Mouse (Mus musculus) bone marrow, adult 2 months (tissue): Measurements from ENCODE around the gene Hsd3b7. TPM values are rescaled to one million over a fixed set of nuclear protein-coding genes. Genes with fewer than 3 reads are reported as not detected.

ENCODE experiments used
- H3K27ac ChIP-seq: fragments of 200-500 bp; 2 replicates; pipeline ENCODE4 v1.5.1; 2012; ENCODE audit warnings: low read depth, mild to moderate bottlenecking, control low read depth, inconsistent platforms, low read length; ENCODE audit not compliant: control insufficient read depth, poor library complexity, insufficient read depth
- H3K4me1 ChIP-seq: fragments of 200-500 bp; 2 replicates; pipeline ENCODE4 v1.6.1; 2011; ENCODE audit warnings: low read length; ENCODE audit not compliant: control insufficient read depth, insufficient read depth
- H3K4me3 ChIP-seq: fragments of 200-500 bp; replicated peaks from 2 replicates; pipeline ENCODE3; 2011; ENCODE audit warnings: mild to moderate bottlenecking, low read depth, low read length, control low read depth; ENCODE audit not compliant: control insufficient read depth
- CTCF ChIP-seq: fragments of 200-500 bp; IDR thresholded peaks from 2 replicates; pipeline ENCODE4 v1.5.1; 2011; ENCODE audit warnings: low read length, control low read depth; ENCODE audit not compliant: control insufficient read depth, insufficient read depth
- POLR2A ChIP-seq: fragments of 200-500 bp; IDR thresholded peaks from 2 replicates; pipeline ENCODE4 v1.6.1; 2011; ENCODE audit warnings: low read depth, mild to moderate bottlenecking, control low read depth, low read length, borderline replicate concordance; ENCODE audit not compliant: control insufficient read depth
- WGBS: fragments of 180-500 bp; shearing (Covaris S2); methylation state at CpG from one replicate; pipeline ENCODE4 v1.1.7; 2018; 5-methylcytosine and 5-hydroxymethylcytosine counted together
- polyA plus RNA-seq: library from polyadenylated mRNA; stranded (reverse); fragments of >200 nt; gene quantifications from 2 replicates; pipeline ENCODE4 v1.2.4, GENCODE M21; 2011; ENCODE audit warnings: low replicate concordance; ENCODE audit not compliant: missing spikeins, insufficient read depth, insufficient read length

The Hsd3b7 gene
- polyA plus RNA-seq, 1 experiment, result 23.4 TPM

DNA sequence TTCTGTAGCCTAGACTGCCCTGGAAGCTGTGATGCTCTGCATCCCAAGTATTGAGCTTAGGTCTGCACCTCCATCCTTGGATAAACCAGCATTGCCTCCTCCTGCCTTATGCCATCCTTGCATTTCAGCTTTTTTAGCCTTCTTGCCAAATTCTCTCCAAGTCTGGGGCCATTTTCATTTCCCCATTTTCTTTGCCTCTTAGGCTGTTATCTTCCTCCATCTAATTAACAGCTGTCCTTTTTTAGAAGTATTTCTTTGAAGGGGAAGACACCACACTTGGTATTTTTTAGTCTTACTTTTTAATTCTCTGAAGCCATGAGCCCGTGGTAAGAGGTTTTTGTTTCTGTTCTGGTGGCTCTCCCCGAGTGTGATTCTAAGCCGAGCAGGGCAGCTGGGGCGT lies 36.8 kb upstream of the Hsd3b7 start:
- no peak overlapping the region; the same call in none of the 2 replicates for H3K27ac ChIP-seq
- 48% methylated on average over 4 of the region's 4 CpGs for WGBS
- TF ChIP-seq POLR2A (no peak), CTCF (no peak)
- no peak overlapping the region for H3K4me3 ChIP-seq
- peaks cover 3% of the 10 kb centered on the region; the same call in 1 of the 2 replicates for H3K4me1 ChIP-seq

DNA sequence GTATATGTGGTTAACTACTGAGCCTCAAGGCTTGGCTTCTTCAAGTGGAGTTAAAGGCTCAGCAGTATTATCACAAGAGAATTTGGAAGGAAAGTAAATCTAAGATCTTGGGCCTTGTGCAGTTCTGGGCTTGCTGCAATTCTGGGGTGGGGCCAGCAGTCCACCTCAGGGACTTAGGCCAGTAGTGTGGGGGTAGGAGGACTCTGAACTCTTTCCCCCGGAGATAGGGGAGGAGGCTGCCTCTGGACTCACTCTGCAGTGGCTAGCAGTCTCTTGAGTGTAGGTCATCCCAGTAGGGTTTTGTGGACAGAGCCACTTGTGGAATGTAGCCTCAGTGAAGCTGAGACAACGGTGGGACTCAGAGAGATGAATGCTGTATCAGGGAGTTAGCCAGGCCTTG lies 34.6 kb upstream of the Hsd3b7 start:
- TF ChIP-seq POLR2A (no peak), CTCF (no peak)
- H3K27ac ChIP-seq, result no peak overlapping the region

DNA sequence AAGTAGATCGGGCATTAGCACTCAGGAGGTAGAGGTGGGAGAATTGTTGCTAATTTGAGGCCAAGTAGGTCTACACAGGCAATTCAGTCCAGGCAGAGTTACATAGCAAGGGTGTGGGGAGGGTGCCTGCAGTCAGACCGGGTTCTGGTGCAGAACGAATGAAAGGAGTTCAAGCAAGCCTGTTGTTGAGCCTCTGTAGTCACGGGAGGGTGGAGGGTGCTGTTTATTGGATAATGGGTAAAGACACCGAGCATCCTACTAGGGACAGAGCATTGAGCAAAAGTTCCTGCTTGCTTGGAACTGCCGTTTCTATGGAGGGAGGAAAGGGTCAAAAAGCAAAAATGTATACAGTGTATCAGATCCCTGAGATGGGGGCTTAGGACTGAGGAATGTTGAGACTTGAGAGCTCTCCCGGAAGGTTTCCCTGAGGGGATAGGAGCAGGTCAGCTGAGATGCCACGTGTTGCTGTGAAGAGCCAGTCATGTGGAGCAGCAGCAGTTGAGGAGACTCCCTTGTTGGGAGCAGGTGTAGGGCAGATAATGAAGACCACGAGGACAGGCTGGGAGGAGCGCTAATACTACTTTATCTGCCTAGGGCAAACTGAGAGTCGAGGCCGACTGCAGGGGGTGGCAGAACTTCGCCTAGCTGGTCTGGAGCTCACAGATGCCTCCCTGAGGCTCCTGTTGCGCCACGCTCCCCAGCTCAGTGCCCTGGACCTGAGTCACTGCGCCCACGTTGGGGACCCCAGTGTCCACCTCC lies 33.4 kb upstream of the Hsd3b7 start:
- 62% methylated on average over 17 of the region's 17 CpGs for WGBS
- Histone ChIP-seq H3K4me1 (peaks cover 3% of the 10 kb centered on the region; the same call in 1 of the 2 replicates), H3K4me3 (peak overlapping the region; percentile 56), H3K27ac (peak overlapping the region; percentile 88)
- TF ChIP-seq CTCF, result no peak
- TF ChIP-seq POLR2A, result peak; percentile 85

More for the DNA sequence above, 34.6 kb upstream of the Hsd3b7 start:
- Histone ChIP-seq H3K4me1 (peaks cover 3% of the 10 kb centered on the region; the same call in 1 of the 2 replicates), H3K4me3 (no peak overlapping the region)
- WGBS, result 86% methylated on average over 2 of the region's 2 CpGs

DNA sequence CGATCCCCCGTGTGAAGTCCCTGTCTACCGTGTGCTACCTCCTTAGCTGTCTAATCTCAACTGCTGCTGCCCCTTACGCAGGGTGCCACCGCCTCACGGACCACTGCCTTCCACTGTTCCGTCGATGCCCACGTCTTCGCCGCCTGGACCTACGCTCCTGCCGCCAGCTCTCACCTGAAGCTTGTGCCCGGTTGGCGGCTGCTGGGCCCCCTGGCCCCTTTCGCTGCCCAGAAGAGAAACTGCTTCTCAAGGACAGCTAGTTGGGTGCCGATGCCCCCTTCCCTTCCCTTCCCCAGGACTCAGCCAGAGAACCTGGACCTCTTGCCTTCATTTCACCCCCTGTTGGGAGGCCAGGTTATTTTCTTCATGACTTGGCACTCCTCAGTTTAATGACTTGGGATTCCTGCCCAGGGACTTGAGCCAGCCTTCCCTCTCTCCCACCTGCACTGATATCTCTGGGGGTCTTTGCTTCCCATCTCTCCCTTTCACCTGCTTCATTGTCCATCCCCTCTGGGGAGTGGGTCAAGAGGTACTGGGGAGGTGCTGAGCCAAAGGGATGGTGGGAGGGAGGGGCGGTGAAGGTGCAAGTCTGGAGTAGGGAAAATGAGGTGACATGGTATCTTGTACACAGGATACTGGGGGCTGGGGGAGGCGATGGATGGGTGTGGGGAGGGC lies 32.6 kb upstream of the Hsd3b7 start:
- no peak for TF ChIP-seq POLR2A
- no peak for TF ChIP-seq CTCF
- peak overlapping the region; percentile 56 for H3K4me3 ChIP-seq
- WGBS, result 81% methylated on average over 19 of the region's 19 CpGs
- H3K4me1 ChIP-seq, result peaks cover 3% of the 10 kb centered on the region; the same call in 1 of the 2 replicates
- H3K27ac ChIP-seq, result peak overlapping the region; percentile 88

DNA sequence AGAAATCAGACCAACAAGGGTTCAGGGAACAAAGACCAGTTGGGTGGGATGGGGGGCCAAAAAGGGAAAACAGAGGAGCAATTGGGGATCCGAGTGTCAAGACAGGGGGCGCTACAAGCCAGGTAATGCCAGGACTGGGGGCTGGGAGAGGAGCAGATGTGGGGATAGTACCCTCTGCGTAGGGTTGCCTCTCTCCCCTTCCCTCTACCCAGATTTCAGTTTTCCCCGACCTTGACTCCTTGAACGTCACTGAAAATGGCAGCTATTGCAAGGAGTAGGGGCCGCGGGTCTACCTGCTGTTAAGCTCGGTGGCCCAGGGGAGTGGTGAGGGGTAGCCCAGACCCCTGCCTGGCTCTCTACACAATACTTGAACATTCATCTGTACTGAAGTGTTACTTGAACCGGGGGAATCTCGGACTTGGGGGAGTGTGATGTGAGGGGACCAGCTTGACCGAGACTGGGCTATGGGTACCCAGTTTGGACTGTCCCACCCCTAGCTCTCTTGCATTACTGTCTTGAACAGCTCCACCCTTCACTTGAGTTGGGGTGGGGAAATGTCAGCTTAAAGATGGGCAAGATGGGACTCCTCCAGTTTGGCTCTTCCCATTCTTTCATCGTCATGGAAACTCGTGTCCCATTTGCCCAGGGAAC lies 31.9 kb upstream of the Hsd3b7 start:
- H3K4me1 ChIP-seq, result peaks cover 3% of the 10 kb centered on the region; the same call in 1 of the 2 replicates
- 61% methylated on average over 13 of the region's 13 CpGs for WGBS
- H3K4me3 ChIP-seq, result no peak overlapping the region
- 0 out of 2 replicates have a peak, but pooled peaks have one; percentile 11 for TF ChIP-seq CTCF
- no peak for TF ChIP-seq POLR2A
- H3K27ac ChIP-seq, result no peak overlapping the region

DNA sequence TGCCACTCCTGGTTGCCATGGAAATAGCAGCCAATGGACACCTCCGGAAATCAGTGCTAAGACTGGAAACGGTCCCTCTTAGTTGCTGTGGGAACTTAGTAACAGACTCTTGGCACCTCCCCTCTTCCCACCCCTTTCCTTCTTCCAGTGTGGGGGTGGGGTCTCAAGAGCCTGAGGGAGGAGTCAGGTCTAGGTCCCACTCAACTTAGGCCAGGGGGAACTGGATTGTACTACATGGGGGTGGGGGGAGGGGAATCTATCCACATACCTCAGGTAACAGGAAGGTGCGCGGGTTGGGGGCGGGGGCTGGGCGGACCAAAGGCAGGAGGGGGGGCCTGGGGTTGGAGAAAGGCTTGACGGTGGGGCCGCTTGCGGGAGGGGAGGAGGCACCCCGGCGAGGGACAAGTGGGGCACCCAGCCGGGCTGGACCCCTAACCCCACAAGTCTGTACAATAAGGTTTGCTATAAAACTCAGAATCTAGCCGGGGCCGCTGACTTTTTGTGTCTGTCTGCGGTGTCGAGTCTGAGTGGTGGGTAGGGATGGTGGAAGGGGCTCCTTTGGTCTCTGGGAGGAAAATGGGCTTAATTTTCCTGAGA lies 31.3 kb upstream of the Hsd3b7 start:
- TF ChIP-seq CTCF (no peak), POLR2A (no peak)
- Histone ChIP-seq H3K4me1 (peaks cover 2% of the 10 kb centered on the region; the same call in 1 of the 2 replicates), H3K4me3 (peak overlapping the region; percentile 81), H3K27ac (peak overlapping the region; percentile 88)
- 2% methylated on average over 16 of the region's 16 CpGs for WGBS

DNA sequence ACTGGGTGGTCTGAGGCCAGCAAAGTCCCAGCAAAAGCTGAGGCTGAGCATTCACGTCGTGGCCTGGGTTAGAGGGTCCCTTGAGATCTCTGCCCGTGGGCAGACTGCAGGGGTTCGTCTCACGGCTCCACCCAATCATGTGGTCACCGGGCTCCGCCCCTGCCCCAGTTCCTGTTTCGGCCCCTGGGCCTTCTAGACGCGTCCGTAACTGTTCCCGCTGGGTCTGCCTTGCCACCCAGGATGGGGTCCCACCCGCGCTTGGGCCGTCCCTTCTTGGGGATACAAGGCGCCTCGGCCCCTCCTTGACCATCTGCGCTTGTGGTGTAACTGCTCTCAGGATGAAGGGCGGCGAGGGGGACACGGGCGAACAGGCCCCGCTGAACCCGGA lies 30.8 kb upstream of the Hsd3b7 start, which contains the start of gene Orai3:
TSS of gene Orai3 (plus strand) at position 165 of the 388 bp plus-strand sequence.
- WGBS, result under 1% methylated on average over 24 of the region's 24 CpGs
- Histone ChIP-seq H3K4me1 (peaks cover 2% of the 10 kb centered on the region; the same call in 1 of the 2 replicates), H3K4me3 (peak within 1 kb of the TSS; percentile 81), H3K27ac (peak within 1 kb of the TSS; percentile 88)
- TF ChIP-seq POLR2A, result peak; percentile 95; the same call in 1 of the 2 replicates
- TF ChIP-seq CTCF, result no peak
